Mouse (Mus musculus) heart, embryonic 11.5 days (tissue): ENCODE data around the gene Myo15. TPM values are rescaled to one million over a fixed set of nuclear protein-coding genes. Genes with fewer than 3 reads are reported as not detected.
"Not testable (repeated sequence)": the region's sequence is repeated elsewhere in the genome, so short reads cannot be mapped to it uniquely, and the experiment has no call there.

ENCODE experiments used
- ATAC-seq: fragments of 200-750 bp; cut with Nextera tagmentation; replicated peaks from 2 replicates; pipeline ENCODE4 v1.8.0; 2017; ENCODE audit warnings: moderate library complexity; ENCODE audit not compliant: insufficient number of reproducible peaks, low FRiP score, low TSS enrichment
- H3K27ac ChIP-seq: fragments of 300-500 bp; sonication (generic); 2 replicates; pipeline ENCODE4 v1.5.1; 2014; ENCODE audit warnings: mild to moderate bottlenecking, low read depth, low read length
- H3K27me3 ChIP-seq: fragments of 300-500 bp; sonication (generic); 2 replicates; pipeline ENCODE4 v1.6.1; 2014; ENCODE audit warnings: mild to moderate bottlenecking, low read length, mixed read lengths; ENCODE audit not compliant: control insufficient read depth, insufficient read depth
- H3K36me3 ChIP-seq: fragments of 300-500 bp; sonication (generic); 2 replicates; pipeline ENCODE4 v1.6.1; 2014; ENCODE audit warnings: mild to moderate bottlenecking, low read length, moderate library complexity, mixed read lengths; ENCODE audit not compliant: control insufficient read depth, insufficient read depth
- H3K4me1 ChIP-seq: fragments of 300-500 bp; sonication (generic); 2 replicates; pipeline ENCODE4 v1.6.1; 2014; ENCODE audit warnings: low read length; ENCODE audit not compliant: control insufficient read depth, insufficient read depth
- H3K4me2 ChIP-seq: fragments of 300-500 bp; sonication (generic); 2 replicates; pipeline ENCODE4 v1.6.1; 2014; ENCODE audit warnings: mild to moderate bottlenecking, moderate library complexity
- H3K4me3 ChIP-seq: fragments of 300-500 bp; sonication (generic); 2 replicates; pipeline ENCODE4 v1.5.1; 2014; ENCODE audit warnings: low read depth, low read length
- H3K9ac ChIP-seq: fragments of 300-500 bp; sonication (generic); 2 replicates; pipeline ENCODE4 v1.6.1; 2014; ENCODE audit warnings: mild to moderate bottlenecking, low read depth, low read length, moderate library complexity
- H3K9me3 ChIP-seq: fragments of 300-500 bp; sonication (generic); replicated peaks from 2 replicates; pipeline ENCODE4 v1.6.1; 2016; ENCODE audit warnings: low read length; ENCODE audit not compliant: control insufficient read depth
- WGBS: fragments of 180-500 bp; shearing (Covaris S2); extraction: QIAGEN DNeasy Blood & Tissue Kit; methylation state at CpG from one replicate; pipeline ENCODE4 v1.1.7; 2014; ENCODE audit not compliant: insufficient replicate concordance; 5-methylcytosine and 5-hydroxymethylcytosine counted together
- polyA plus RNA-seq: library from polyadenylated mRNA; unstranded; fragments of >200 nt; fragmentation: Nextera tagmentation; extraction: Ambion mirVana; gene quantifications from 2 replicates; pipeline ENCODE4 v1.2.1, GENCODE M21; 2014

Myo15 gene
- polyA plus RNA-seq, 1 experiment from 2014 or later, result 0.11 TPM

- Histone ChIP-seq H3K4me3 (no peak overlapping the region), H3K9ac (no peak overlapping the region), H3K4me2 (0 out of 2 replicates have a peak overlapping the region, but pooled peaks have one; percentile 8), H3K4me1 (peaks cover 27% of the 10 kb centered on the region), H3K9me3 (no peaks in the 10 kb centered on the region), H3K27ac (no peak overlapping the region), H3K36me3 (peaks cover 4% of the 10 kb centered on the region), H3K27me3 (no peaks in the 10 kb centered on the region)
- ATAC-seq, result no peak
- 81% methylated on average over 4 of the region's 4 CpGs for WGBS
Measured at GRCm38 (mm10) chr11:60545433-60545832, 76.3 kb downstream of the Myo15 start.

- no peaks in the 10 kb centered on the region for H3K9me3 ChIP-seq
- H3K4me3 ChIP-seq, result no peak overlapping the region
- no peak for ATAC-seq
- no peak overlapping the region for H3K9ac ChIP-seq
- H3K36me3 ChIP-seq, result peaks cover 10% of the 10 kb centered on the region
- 58% methylated on average over 3 of the region's 3 CpGs for WGBS
- H3K27ac ChIP-seq, result peak overlapping the region; percentile 50; the same call in 1 of the 2 replicates
- H3K4me2 ChIP-seq, result peak overlapping the region; percentile 45
- peaks cover 16% of the 10 kb centered on the region for H3K4me1 ChIP-seq
- H3K27me3 ChIP-seq, result no peaks in the 10 kb centered on the region
Measured at GRCm38 (mm10) chr11:60548112-60548511, 79.0 kb downstream of the Myo15 start.

- no peak for ATAC-seq
- H3K36me3 ChIP-seq, result peaks cover 30% of the 10 kb centered on the region
- H3K4me2 ChIP-seq, result no peak overlapping the region
Measured at GRCm38 (mm10) chr11:60553091-60553490, 84.0 kb downstream of the Myo15 start.

GRCm38 (mm10) chr11:60557675-60558074 lies 88.5 kb downstream of the Myo15 start:
- no peaks in the 10 kb centered on the region for H3K9me3 ChIP-seq
- no peak overlapping the region for H3K4me2 ChIP-seq
- no peaks in the 10 kb centered on the region for H3K27me3 ChIP-seq
- no peak overlapping the region for H3K4me3 ChIP-seq
- H3K4me1 ChIP-seq, result no peaks in the 10 kb centered on the region
- WGBS, result 90% methylated on average over 3 of the region's 3 CpGs
- ATAC-seq, result no peak
- no peak overlapping the region for H3K27ac ChIP-seq
- H3K36me3 ChIP-seq, result peaks cover 21% of the 10 kb centered on the region
- no peak overlapping the region for H3K9ac ChIP-seq

More at GRCm38 (mm10) chr11:60553091-60553490, 84.0 kb downstream of the Myo15 start:
- H3K9ac ChIP-seq, result no peak overlapping the region
- no peak overlapping the region for H3K27ac ChIP-seq
- H3K4me3 ChIP-seq, result no peak overlapping the region
- peaks cover 3% of the 10 kb centered on the region; the same call in 1 of the 2 replicates for H3K4me1 ChIP-seq
- no peaks in the 10 kb centered on the region for H3K9me3 ChIP-seq
- H3K27me3 ChIP-seq, result no peaks in the 10 kb centered on the region

GRCm38 (mm10) chr11:60559342-60559741 lies 90.2 kb downstream of the Myo15 start:
- no peak overlapping the region for H3K4me3 ChIP-seq
- no peaks in the 10 kb centered on the region for H3K9me3 ChIP-seq
- no peak overlapping the region for H3K4me2 ChIP-seq
- H3K27me3 ChIP-seq, result no peaks in the 10 kb centered on the region
- WGBS, result 17% methylated on average over 3 of the region's 3 CpGs
- H3K4me1 ChIP-seq, result no peaks in the 10 kb centered on the region
- H3K9ac ChIP-seq, result no peak overlapping the region
- H3K27ac ChIP-seq, result no peak overlapping the region
- no peak for ATAC-seq
- H3K36me3 ChIP-seq, result peaks cover 12% of the 10 kb centered on the region

GRCm38 (mm10) chr11:60574006-60574405 lies 104.9 kb downstream of the Myo15 start:
- H3K27ac ChIP-seq, H3K4me3 ChIP-seq, ATAC-seq, H3K4me1 ChIP-seq, H3K9me3 ChIP-seq, H3K27me3 ChIP-seq, H3K9ac ChIP-seq, H3K4me2 ChIP-seq, H3K36me3 ChIP-seq: not testable (repeated sequence)
- WGBS, result 77% methylated on average over 10 of the region's 12 CpGs

Other genes with a start within 250 kb of the Myo15 start
- 39.0 and 41.0 TPM in 2 replicates for gene Srebf1, start 246.8 kb upstream of the Myo15 start, polyA plus RNA-seq
- gene Tom1l2, start 116.4 kb upstream of the Myo15 start, polyA plus RNA-seq, result 14.7 and 16.0 TPM in 2 replicates
- gene Drc3, start 116.0 kb upstream of the Myo15 start, polyA plus RNA-seq, result 1.9 TPM in 2 replicates
- gene Gid4, start 52.2 kb upstream of the Myo15 start, polyA plus RNA-seq, result 19.3 and 21.2 TPM in 2 replicates
- gene Atpaf2, start 50.9 kb upstream of the Myo15 start, polyA plus RNA-seq, result 52.2 and 52.9 TPM in 2 replicates
- 78.5 and 85.9 TPM in 2 replicates for gene Drg2, start 14.7 kb upstream of the Myo15 start, polyA plus RNA-seq
- gene Alkbh5, start 67.0 kb downstream of the Myo15 start, polyA plus RNA-seq, result 31.6 and 35.0 TPM in 2 replicates
- 32.6 and 40.7 TPM in 2 replicates for gene Llgl1, start 230.4 kb downstream of the Myo15 start, polyA plus RNA-seq